Mouse (Mus musculus) heart, embryonic 15.5 days (tissue): ENCODE measurements around the gene Cds1. TPM values are rescaled to one million over a fixed set of nuclear protein-coding genes. Genes with fewer than 3 reads are reported as not detected.

Experiments
- ATAC-seq: fragments of 200-750 bp; cut with Nextera tagmentation; replicated peaks from 2 replicates; pipeline ENCODE4 v1.8.0; 2017; ENCODE audit warnings: low read depth, moderate TSS enrichment; ENCODE audit not compliant: insufficient number of reproducible peaks, insufficient read depth, low FRiP score
- H3K27ac ChIP-seq: fragments of 300-500 bp; sonication (generic); 2 replicates; pipeline ENCODE4 v1.5.1; 2015; ENCODE audit warnings: mild to moderate bottlenecking, inconsistent platforms
- H3K27me3 ChIP-seq: fragments of 300-500 bp; sonication (generic); 2 replicates; pipeline ENCODE4 v1.6.1; 2015; ENCODE audit warnings: inconsistent platforms
- H3K36me3 ChIP-seq: fragments of 300-500 bp; sonication (generic); 2 replicates; pipeline ENCODE4 v1.6.1; 2015; ENCODE audit warnings: mild to moderate bottlenecking, inconsistent platforms
- H3K4me1 ChIP-seq: fragments of 300-500 bp; sonication (generic); replicated peaks from 2 replicates; pipeline ENCODE4 v1.6.1; 2015; ENCODE audit warnings: inconsistent platforms
- H3K4me2 ChIP-seq: fragments of 300-500 bp; sonication (generic); 2 replicates; pipeline ENCODE4 v1.6.1; 2015; ENCODE audit warnings: inconsistent platforms, mild to moderate bottlenecking, moderate library complexity
- H3K4me3 ChIP-seq: fragments of 300-500 bp; sonication (generic); 2 replicates; pipeline ENCODE4 v1.5.1; 2015; ENCODE audit warnings: mild to moderate bottlenecking, inconsistent platforms
- H3K9ac ChIP-seq: fragments of 300-500 bp; sonication (generic); 2 replicates; pipeline ENCODE4 v1.6.1; 2015; ENCODE audit warnings: mild to moderate bottlenecking, inconsistent platforms
- H3K9me3 ChIP-seq: fragments of 300-500 bp; sonication (generic); replicated peaks from 2 replicates; pipeline ENCODE4 v1.6.1; 2016; ENCODE audit warnings: inconsistent platforms
- WGBS: fragments of 180-500 bp; shearing (Covaris S2); methylation state at CpG from one replicate; pipeline ENCODE4 v1.1.7; 2015; ENCODE audit warnings: mixed read lengths; 5-methylcytosine and 5-hydroxymethylcytosine counted together
- polyA plus RNA-seq: library from polyadenylated mRNA; unstranded; fragments of >200 nt; fragmentation: Nextera tagmentation; extraction: Ambion mirVana; gene quantifications from 2 replicates; pipeline ENCODE4 v1.2.1, GENCODE M21; 2015

Gene Cds1
- polyA plus RNA-seq, 1 experiment from 2014 or later: 0.83 TPM

GRCm38 (mm10) chr5:101851133-101851532, 86.2 kb downstream of the Cds1 start:
- Histone ChIP-seq H3K4me1 (no peaks in the 10 kb centered on the region), H3K4me2 (no peak overlapping the region), H3K9ac (no peak overlapping the region), H3K27ac (no peak overlapping the region), H3K9me3 (no peaks in the 10 kb centered on the region), H3K4me3 (no peak overlapping the region), H3K27me3 (no peaks in the 10 kb centered on the region), H3K36me3 (peaks cover 96% of the 10 kb centered on the region)
- ATAC-seq: no peak
- 89% methylated on average over 7 of the region's 7 CpGs for WGBS

GRCm38 (mm10) chr5:101852116-101852680, 87.3 kb downstream of the Cds1 start:
- Histone ChIP-seq H3K4me1 (no peaks in the 10 kb centered on the region), H3K4me3 (no peak overlapping the region), H3K4me2 (no peak overlapping the region), H3K27me3 (no peaks in the 10 kb centered on the region), H3K9me3 (no peaks in the 10 kb centered on the region), H3K27ac (no peak overlapping the region), H3K9ac (no peak overlapping the region), H3K36me3 (peaks cover 88% of the 10 kb centered on the region)
- WGBS: 93% methylated on average over 21 of the region's 21 CpGs
- ATAC-seq: no peak

- H3K27ac ChIP-seq: no peak overlapping the region
- ATAC-seq: no peak
- no peak overlapping the region for H3K4me3 ChIP-seq
- H3K9ac ChIP-seq: no peak overlapping the region
- no peaks in the 10 kb centered on the region for H3K27me3 ChIP-seq
- no peaks in the 10 kb centered on the region for H3K9me3 ChIP-seq
- no peaks in the 10 kb centered on the region for H3K4me1 ChIP-seq
- no peak overlapping the region for H3K4me2 ChIP-seq
- 90% methylated on average over 11 of the region's 11 CpGs for WGBS
- H3K36me3 ChIP-seq: peaks cover 87% of the 10 kb centered on the region
Observed at GRCm38 (mm10) chr5:101854100-101854499, 89.2 kb downstream of the Cds1 start.

- H3K27me3 ChIP-seq: no peaks in the 10 kb centered on the region
- 86% methylated on average over 7 of the region's 7 CpGs for WGBS
- ATAC-seq: no peak
- no peak overlapping the region for H3K4me2 ChIP-seq
- no peak overlapping the region for H3K9ac ChIP-seq
- no peak overlapping the region for H3K4me3 ChIP-seq
- no peak overlapping the region for H3K27ac ChIP-seq
- no peaks in the 10 kb centered on the region for H3K4me1 ChIP-seq
- H3K9me3 ChIP-seq: no peaks in the 10 kb centered on the region
- H3K36me3 ChIP-seq: peaks cover 87% of the 10 kb centered on the region
Observed at GRCm38 (mm10) chr5:101854667-101855066, 89.7 kb downstream of the Cds1 start.

- Histone ChIP-seq H3K36me3 (peaks cover 85% of the 10 kb centered on the region), H3K27me3 (no peaks in the 10 kb centered on the region), H3K9ac (no peak overlapping the region), H3K4me2 (no peak overlapping the region), H3K27ac (no peak overlapping the region), H3K9me3 (no peaks in the 10 kb centered on the region), H3K4me1 (no peaks in the 10 kb centered on the region), H3K4me3 (no peak overlapping the region)
- no peak for ATAC-seq
- WGBS: 92% methylated on average over 16 of the region's 16 CpGs
Observed at GRCm38 (mm10) chr5:101855475-101855874, 90.5 kb downstream of the Cds1 start.

GRCm38 (mm10) chr5:101858891-101859436, 94.0 kb downstream of the Cds1 start:
- no peak for ATAC-seq
- Histone ChIP-seq H3K27me3 (no peaks in the 10 kb centered on the region), H3K4me1 (no peaks in the 10 kb centered on the region), H3K9me3 (no peaks in the 10 kb centered on the region), H3K4me2 (no peak overlapping the region), H3K9ac (no peak overlapping the region), H3K4me3 (no peak overlapping the region), H3K36me3 (peaks cover 86% of the 10 kb centered on the region), H3K27ac (no peak overlapping the region)
- WGBS: 92% methylated on average over 10 of the region's 10 CpGs

- H3K27ac ChIP-seq: no peak overlapping the region
- H3K4me3 ChIP-seq: no peak overlapping the region
- H3K4me2 ChIP-seq: no peak overlapping the region
- H3K27me3 ChIP-seq: no peaks in the 10 kb centered on the region
- no peaks in the 10 kb centered on the region for H3K4me1 ChIP-seq
- H3K9me3 ChIP-seq: no peaks in the 10 kb centered on the region
- no peak overlapping the region for H3K9ac ChIP-seq
- 86% methylated on average over 18 of the region's 18 CpGs for WGBS
- H3K36me3 ChIP-seq: peaks cover 85% of the 10 kb centered on the region
- ATAC-seq: no peak
Observed at GRCm38 (mm10) chr5:101861786-101862571, 97.0 kb downstream of the Cds1 start.

GRCm38 (mm10) chr5:101862651-101863050, 97.7 kb downstream of the Cds1 start:
- H3K27ac ChIP-seq: no peak overlapping the region
- H3K9ac ChIP-seq: no peak overlapping the region
- H3K9me3 ChIP-seq: no peaks in the 10 kb centered on the region
- no peaks in the 10 kb centered on the region for H3K4me1 ChIP-seq
- no peak overlapping the region for H3K4me2 ChIP-seq
- no peak overlapping the region for H3K4me3 ChIP-seq
- no peak for ATAC-seq
- no peaks in the 10 kb centered on the region for H3K27me3 ChIP-seq
- 89% methylated on average over 8 of the region's 8 CpGs for WGBS
- peaks cover 85% of the 10 kb centered on the region for H3K36me3 ChIP-seq

- 85% methylated on average over 6 of the region's 6 CpGs for WGBS
- no peak overlapping the region for H3K9ac ChIP-seq
- H3K36me3 ChIP-seq: peaks cover 83% of the 10 kb centered on the region
Observed at GRCm38 (mm10) chr5:101863946-101864345, 99.0 kb downstream of the Cds1 start.

GRCm38 (mm10) chr5:101866722-101867121, 101.8 kb downstream of the Cds1 start:
- Histone ChIP-seq H3K9ac (no peak overlapping the region), H3K27ac (no peak overlapping the region), H3K36me3 (peaks cover 85% of the 10 kb centered on the region), H3K9me3 (no peaks in the 10 kb centered on the region), H3K27me3 (no peaks in the 10 kb centered on the region), H3K4me3 (no peak overlapping the region), H3K4me1 (no peaks in the 10 kb centered on the region), H3K4me2 (no peak overlapping the region)
- 71% methylated on average over 2 of the region's 2 CpGs for WGBS
- no peak for ATAC-seq

More at GRCm38 (mm10) chr5:101863946-101864345, 99.0 kb downstream of the Cds1 start:
- ATAC-seq: no peak
- no peaks in the 10 kb centered on the region for H3K27me3 ChIP-seq
- H3K27ac ChIP-seq: no peak overlapping the region
- H3K4me2 ChIP-seq: no peak overlapping the region
- no peak overlapping the region for H3K4me3 ChIP-seq
- H3K9me3 ChIP-seq: no peaks in the 10 kb centered on the region
- no peaks in the 10 kb centered on the region for H3K4me1 ChIP-seq
